Mouse (Mus musculus) heart, adult 2 months (tissue): ENCODE results near the gene Retnlb. TPM values are rescaled to one million over a fixed set of nuclear protein-coding genes. Genes with fewer than 3 reads are reported as not detected.
"Not testable (repeated sequence)": the region's sequence is repeated elsewhere in the genome, so short reads cannot be mapped to it uniquely, and the experiment has no call there.

Experiments
- DNase-seq, 2 experiments: peaks; one replicate each; pipeline ENCODE4 v3.0.0; 2021
- H3K27ac ChIP-seq: fragments of 200-600 bp; 2 replicates; pipeline ENCODE4 v1.8.1; 2022
- H3K27me3 ChIP-seq: fragments of 200-500 bp; 2 replicates; pipeline ENCODE4 v1.6.1; 2012; ENCODE audit warnings: mild to moderate bottlenecking, low read length, inconsistent platforms, mixed read lengths; ENCODE audit not compliant: control insufficient read depth, insufficient read depth
- H3K36me3 ChIP-seq: fragments of 200-500 bp; 2 replicates; pipeline ENCODE4 v1.6.1; 2012; ENCODE audit warnings: low read length, inconsistent platforms; ENCODE audit not compliant: control insufficient read depth, insufficient read depth
- H3K4me1 ChIP-seq: fragments of 200-500 bp; 2 replicates; pipeline ENCODE4 v1.6.1; 2011; ENCODE audit warnings: low read length; ENCODE audit not compliant: control insufficient read depth, insufficient read depth
- H3K4me3 ChIP-seq: fragments of 200-600 bp; 2 replicates; pipeline ENCODE4 v1.8.1; 2022
- H3K79me2 ChIP-seq: fragments of 200-500 bp; replicated peaks from 2 replicates; pipeline ENCODE4 v1.6.1; 2012; ENCODE audit warnings: mild to moderate bottlenecking, inconsistent platforms, low read length, moderate library complexity, mixed read lengths; ENCODE audit not compliant: control insufficient read depth, insufficient read depth
- H3K9ac ChIP-seq: fragments of 200-500 bp; 2 replicates; pipeline ENCODE4 v1.6.1; 2012; ENCODE audit warnings: low read depth, mild to moderate bottlenecking, control low read depth, inconsistent platforms, low read length, mixed read lengths
- CTCF ChIP-seq: fragments of 200-600 bp; IDR thresholded peaks from 2 replicates; pipeline ENCODE4 v1.8.1; 2022; ENCODE audit warnings: antibody characterized with exemption, mild to moderate bottlenecking, moderate library complexity
- EP300 ChIP-seq: fragments of 200-500 bp; IDR thresholded peaks from 2 replicates; pipeline ENCODE4 v1.6.1; 2011; ENCODE audit warnings: low read depth, low read length, control low read depth; ENCODE audit not compliant: insufficient read depth
- POLR2A ChIP-seq: fragments of 200-500 bp; IDR thresholded peaks from 2 replicates; pipeline ENCODE4 v1.6.1; 2011; ENCODE audit warnings: mild to moderate bottlenecking, low read depth, low read length, control low read depth; ENCODE audit not compliant: insufficient read depth
- WGBS: fragments of 180-500 bp; shearing (Covaris S2); methylation state at CpG from one replicate; pipeline ENCODE4 v1.1.7; 2018; 5-methylcytosine and 5-hydroxymethylcytosine counted together
- intact Hi-C: fragments of 180-260 bp; cut with DNase I; formaldehyde crosslinking; loops from one replicate; pipeline ENCODE4 v1.15.1; 2025
- polyA plus RNA-seq: library from polyadenylated mRNA; depleted of rRNA; stranded (reverse); fragments of >200 nt; gene quantifications from 2 replicates; pipeline ENCODE4 v1.2.3, GENCODE M21; 2012; rRNA removed
- total RNA-seq, 2 experiments: library from RNA; stranded (reverse); gene quantifications; 2 replicates each; pipeline ENCODE4 v1.2.3; 2021

Retnlb gene
- total and polyA plus RNA-seq, 3 experiments: not detected

DNA sequence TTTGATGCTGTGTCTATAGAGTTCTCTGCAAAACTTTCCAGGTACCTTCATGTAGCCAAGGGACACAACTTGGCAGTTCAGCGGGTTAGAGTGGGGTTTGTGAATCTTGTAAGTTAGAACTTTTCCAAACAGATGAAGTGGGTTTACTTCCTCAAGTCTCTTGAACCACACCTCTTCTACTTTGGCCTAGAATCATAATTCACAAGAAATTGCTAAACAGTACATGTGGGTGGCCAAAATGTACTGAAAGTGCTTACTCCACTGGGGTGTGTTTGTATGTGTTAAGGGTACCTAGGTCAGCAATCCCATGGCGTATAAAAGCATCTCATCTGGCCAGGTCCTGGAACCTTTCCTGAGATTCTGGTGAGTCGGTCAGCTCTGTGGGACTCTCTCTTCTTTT lies 25.6 kb downstream of the Retnlb start, which contains the start of gene Retnla:
Gene Retnla (plus strand): TSS at position 286 of the 400 bp plus-strand sequence.
- intact Hi-C loops: no loop called here
- no peak within 1 kb of the TSS for H3K9ac ChIP-seq

DNA sequence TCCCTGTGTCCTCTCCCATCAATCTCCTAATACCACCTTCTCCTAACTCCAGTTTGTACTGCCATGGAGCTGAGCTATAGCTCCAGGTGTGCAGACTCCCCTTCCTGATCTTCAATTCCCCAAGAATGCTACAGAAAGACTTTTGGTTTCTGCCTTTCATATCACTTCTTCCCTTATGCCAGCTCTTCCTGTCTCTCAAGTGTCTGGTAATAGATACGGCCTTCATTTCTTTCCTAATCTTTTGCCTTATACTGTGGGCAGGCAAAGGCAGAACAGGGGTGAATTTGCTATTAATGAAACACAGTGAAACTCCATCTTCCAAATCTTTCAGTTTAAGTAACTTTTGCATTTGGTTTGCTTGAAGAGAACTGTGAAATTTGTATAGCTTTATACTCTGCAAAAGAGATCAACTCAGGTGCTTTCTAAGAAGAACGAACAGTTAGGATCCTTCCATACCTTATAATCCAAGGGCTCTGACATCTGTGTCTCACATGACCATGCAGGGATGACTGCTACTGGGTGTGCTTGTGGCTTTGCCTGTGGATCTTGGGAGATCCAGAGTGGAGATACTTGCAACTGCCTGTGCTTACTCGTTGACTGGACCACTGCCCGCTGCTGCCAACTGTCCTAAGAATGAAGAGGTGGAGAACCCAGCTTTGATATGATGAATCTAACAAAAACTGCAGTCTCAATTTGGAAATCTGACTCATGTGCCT lies 27.2 kb downstream of the Retnlb start:
- H3K79me2 ChIP-seq: no peaks in the 10 kb centered on the region
- intact Hi-C loops: no loop called here
- H3K27ac ChIP-seq: no peak overlapping the region
- no peak overlapping the region for H3K4me3 ChIP-seq
- H3K9ac ChIP-seq: no peak overlapping the region
- H3K36me3 ChIP-seq: no peaks in the 10 kb centered on the region
- 78% methylated on average over 4 of the region's 4 CpGs for WGBS
- no peaks in the 10 kb centered on the region for H3K27me3 ChIP-seq
- no peak for DNase-seq
- H3K4me1 ChIP-seq: no peaks in the 10 kb centered on the region
- no peak for TF ChIP-seq CTCF
- no peak for TF ChIP-seq EP300
- no peak for TF ChIP-seq POLR2A

More for the DNA sequence above, 25.6 kb downstream of the Retnlb start, which contains the start of gene Retnla:
- Histone ChIP-seq H3K79me2 (no peaks in the 10 kb centered on the region), H3K4me1 (no peaks in the 10 kb centered on the region), H3K4me3 (no peak within 1 kb of the TSS), H3K27ac (no peak within 1 kb of the TSS), H3K36me3 (no peaks in the 10 kb centered on the region), H3K27me3 (no peaks in the 10 kb centered on the region)
- DNase-seq: no peak
- WGBS: 71% methylated on average over 3 of the region's 3 CpGs
- TF ChIP-seq CTCF: no peak
- TF ChIP-seq POLR2A: no peak
- no peak for TF ChIP-seq EP300

DNA sequence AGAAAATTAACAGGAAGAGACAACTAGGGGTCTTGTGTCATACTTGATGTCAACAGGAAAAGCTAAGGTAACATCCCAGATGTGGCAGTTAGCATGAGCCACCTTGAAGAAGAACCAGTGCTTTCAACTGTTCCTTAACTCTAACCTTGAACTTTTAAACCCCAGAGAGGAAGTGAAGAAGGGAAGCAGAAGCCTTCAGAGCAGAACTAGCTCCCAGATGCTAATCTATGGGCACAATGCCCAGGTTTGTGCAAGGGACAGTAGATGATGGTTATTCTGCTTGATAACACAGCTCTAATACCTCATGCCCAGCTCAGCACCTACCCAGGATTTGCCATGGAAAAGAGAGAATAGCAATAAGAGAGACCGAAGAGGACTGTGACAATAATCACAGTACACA lies 48.3 kb downstream of the Retnlb start:
- H3K4me3 ChIP-seq, H3K4me1 ChIP-seq, H3K27ac ChIP-seq, H3K9ac ChIP-seq, intact Hi-C loops, H3K79me2 ChIP-seq, H3K27me3 ChIP-seq, H3K36me3 ChIP-seq: not testable (repeated sequence)
- DNase-seq: peak in 1 of 2 experiments; percentile 29
- 73% methylated on average over 1 of the region's 1 CpGs for WGBS

DNA sequence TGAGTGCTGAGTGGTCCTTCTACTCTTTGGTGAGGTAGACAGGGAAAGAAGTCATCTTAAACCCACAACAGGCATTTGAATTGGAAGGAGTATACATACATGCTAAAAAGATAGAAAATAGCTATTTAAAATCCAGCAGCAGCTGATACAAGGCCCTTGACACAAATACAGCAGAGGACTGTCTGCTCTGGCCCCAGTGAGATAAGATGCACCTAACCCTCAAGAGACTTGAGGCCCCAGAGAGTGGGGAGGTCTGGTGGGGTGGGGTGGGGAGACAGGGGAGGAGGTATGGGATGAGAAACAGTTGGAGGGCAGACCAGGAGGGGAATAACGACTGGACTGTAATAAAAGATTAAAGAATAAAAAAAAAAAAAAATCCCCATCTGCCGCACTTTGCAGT lies 51.0 kb downstream of the Retnlb start:
- no peaks in the 10 kb centered on the region for H3K27me3 ChIP-seq
- no peaks in the 10 kb centered on the region for H3K79me2 ChIP-seq
- no peak overlapping the region for H3K27ac ChIP-seq
- no peak for DNase-seq
- H3K9ac ChIP-seq: no peak overlapping the region
- no peaks in the 10 kb centered on the region for H3K4me1 ChIP-seq
- no peak for TF ChIP-seq EP300
- TF ChIP-seq CTCF: no peak
- TF ChIP-seq POLR2A: no peak
- no peaks in the 10 kb centered on the region for H3K36me3 ChIP-seq
- intact Hi-C loops: no loop called here
- H3K4me3 ChIP-seq: no peak overlapping the region
- WGBS: 64% methylated on average over 2 of the region's 2 CpGs

Other genes with a start within 250 kb of the Retnlb start
- under 1 TPM in 1 of 2 experiments, not detected in 1; 0.25 TPM for gene Trat1, start 44.8 kb upstream of the Retnlb start, total RNA-seq
- 0.04 and 0.12 TPM in 2 replicates for gene Trat1, start 44.8 kb upstream of the Retnlb start, polyA plus RNA-seq
- gene Retnla, start 25.7 kb downstream of the Retnlb start, total RNA-seq: 1 to 10 TPM; 2.1 to 3.0 TPM
- gene Retnla, start 25.7 kb downstream of the Retnlb start, polyA plus RNA-seq: 52.0 and 56.1 TPM in 2 replicates
- gene Retnlg, start 55.8 kb downstream of the Retnlb start, total RNA-seq: 1 to 10 TPM in 1 of 2 experiments, under 1 TPM in 1; 0.55 to 2.4 TPM
- 2.3 and 5.5 TPM in 2 replicates for gene Retnlg, start 55.8 kb downstream of the Retnlb start, polyA plus RNA-seq
- 1 to 10 TPM; 7.6 to 8.3 TPM for gene Dzip3, start 177.3 kb downstream of the Retnlb start, total RNA-seq
- gene Dzip3, start 177.3 kb downstream of the Retnlb start, polyA plus RNA-seq: 1.6 and 4.0 TPM in 2 replicates
- 1 to 10 TPM in 1 of 2 experiments, under 1 TPM in 1; 0.82 to 1.0 TPM for gene Cip2a, start 177.3 kb downstream of the Retnlb start, total RNA-seq
- gene Cip2a, start 177.3 kb downstream of the Retnlb start, polyA plus RNA-seq: 0.41 and 0.64 TPM in 2 replicates
- gene Myh15, start 240.6 kb downstream of the Retnlb start, total RNA-seq: not detected
- gene Myh15, start 240.6 kb downstream of the Retnlb start, polyA plus RNA-seq: not detected in 2 replicates